Mouse (Mus musculus) inflammation-experienced regulatory T-cells, adult 6 months (primary cell): ENCODE measurements around the gene Thtpa. TPM values are rescaled to one million over a fixed set of nuclear protein-coding genes. Genes with fewer than 3 reads are reported as not detected.

ENCODE experiments used
- ATAC-seq: one replicate; pipeline ENCODE4 v1.8.0; 2017
- polyA plus RNA-seq, 3 experiments: library from polyadenylated mRNA; unstranded; fragments of 100-300 nt; shearing (Covaris generic); gene quantifications; one replicate each; pipeline ENCODE4 v1.2.1; 2017

The Thtpa gene
- polyA plus RNA-seq, 3 experiments from 2014 or later, result 7.8 to 12.1 (median 9.3) TPM

DNA sequence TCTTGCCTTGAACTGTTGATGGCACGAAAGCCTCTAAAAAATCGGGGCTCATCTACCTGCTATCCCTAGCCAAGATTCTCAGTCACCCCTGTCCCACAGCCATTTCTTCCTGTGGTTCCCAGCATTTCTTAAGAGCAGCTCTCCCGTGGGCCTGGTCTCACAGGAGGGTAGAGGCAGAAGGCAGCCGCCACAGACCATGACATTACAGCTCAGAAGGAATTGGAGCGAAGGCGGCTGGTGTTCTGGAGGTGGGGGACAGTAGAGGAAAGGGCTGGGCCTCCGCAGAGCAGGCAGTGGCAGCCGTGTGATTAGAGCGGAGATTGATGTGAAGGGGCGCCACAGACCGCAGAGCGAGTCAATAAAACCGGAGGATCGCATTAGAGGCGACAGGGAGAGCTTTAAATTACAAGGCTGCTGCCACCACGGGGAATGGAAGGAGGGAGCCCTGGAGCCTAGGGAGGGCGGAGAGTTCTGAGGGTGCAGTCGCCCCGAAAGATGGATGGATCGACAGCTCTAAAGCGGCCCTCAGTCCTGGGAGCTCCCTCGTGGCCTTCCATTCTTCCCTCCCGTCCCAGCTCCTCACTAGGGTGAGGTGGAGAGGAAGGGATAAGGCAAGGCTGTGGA is 16.1 kb upstream of the Thtpa start:
- ATAC-seq, result no peak

DNA sequence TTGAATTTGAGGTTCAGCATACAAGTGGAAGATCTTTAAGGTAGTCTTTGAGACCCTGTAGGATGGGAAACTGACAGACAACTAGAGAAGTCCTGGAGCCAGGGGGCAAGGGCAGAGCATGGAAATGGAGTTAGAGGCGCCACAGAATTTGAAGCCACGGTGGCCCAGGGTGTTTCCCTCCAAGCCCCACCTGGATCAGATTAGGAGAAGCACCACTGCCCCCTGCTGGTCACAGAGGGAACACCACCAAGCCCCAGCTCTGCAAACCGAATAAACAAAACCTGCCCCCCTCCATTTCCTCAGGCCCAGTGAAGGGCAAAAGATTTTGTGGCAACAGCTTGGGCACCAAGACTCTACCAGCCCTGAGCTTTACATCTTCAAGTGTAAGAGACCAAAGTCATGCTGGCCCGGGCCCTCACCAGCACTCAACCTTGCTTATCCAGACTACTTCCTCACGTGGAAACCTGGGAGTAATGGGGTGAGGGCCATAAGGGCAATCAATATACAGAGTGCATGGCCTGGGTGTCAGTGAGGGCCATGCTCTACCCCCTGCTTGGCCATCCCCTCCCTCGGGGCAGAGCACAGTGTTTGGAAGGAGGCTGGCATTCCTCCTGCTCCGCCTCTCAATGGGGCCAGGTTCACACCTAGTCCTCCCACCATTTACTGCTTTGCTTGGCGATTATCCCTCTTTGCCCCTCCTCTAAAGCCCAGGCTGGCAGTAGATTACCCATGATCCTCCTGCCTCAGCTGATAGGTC is 15.2 kb upstream of the Thtpa start:
- ATAC-seq, result peak; percentile 82

DNA sequence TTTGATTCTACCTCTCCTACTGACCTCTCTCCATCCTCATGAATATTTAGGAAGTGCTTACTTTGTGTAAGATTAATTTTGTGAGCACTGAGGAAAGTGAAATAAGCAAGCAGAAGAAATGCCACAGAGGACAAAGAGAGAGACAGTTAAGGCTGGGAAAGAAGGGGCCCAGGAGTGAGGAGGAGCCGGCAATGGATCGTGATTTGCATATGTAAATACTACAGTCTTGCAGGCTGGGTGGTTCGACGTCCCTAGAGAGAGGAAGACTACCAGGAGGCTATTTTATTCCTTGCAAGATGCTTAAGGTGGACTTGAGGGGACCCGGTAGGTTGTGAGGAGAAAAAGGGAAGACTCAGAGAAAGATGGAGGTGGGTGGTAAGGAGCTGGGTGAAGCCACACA is 13.5 kb upstream of the Thtpa start:
- ATAC-seq, result no peak

DNA sequence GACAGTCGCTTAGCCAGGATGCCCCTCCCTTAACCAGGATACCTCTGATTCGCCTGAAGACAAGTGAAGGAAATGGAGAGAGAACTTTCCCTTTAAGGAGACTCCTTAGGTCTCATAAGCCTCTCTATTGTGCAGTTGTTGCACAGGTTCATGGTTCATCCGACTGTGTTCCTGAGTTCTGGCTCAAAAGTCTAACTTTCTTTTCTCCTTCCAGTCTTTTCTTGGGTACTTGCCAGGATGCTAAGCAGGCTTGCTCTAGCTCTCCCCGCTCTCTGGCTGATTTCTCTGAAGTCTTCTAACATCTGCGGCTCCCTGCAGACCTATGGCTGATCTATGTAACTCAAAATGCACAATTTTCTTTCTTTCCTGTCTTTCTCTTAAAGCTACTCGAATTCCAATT is 11.1 kb upstream of the Thtpa start:
- ATAC-seq, result no peak

DNA sequence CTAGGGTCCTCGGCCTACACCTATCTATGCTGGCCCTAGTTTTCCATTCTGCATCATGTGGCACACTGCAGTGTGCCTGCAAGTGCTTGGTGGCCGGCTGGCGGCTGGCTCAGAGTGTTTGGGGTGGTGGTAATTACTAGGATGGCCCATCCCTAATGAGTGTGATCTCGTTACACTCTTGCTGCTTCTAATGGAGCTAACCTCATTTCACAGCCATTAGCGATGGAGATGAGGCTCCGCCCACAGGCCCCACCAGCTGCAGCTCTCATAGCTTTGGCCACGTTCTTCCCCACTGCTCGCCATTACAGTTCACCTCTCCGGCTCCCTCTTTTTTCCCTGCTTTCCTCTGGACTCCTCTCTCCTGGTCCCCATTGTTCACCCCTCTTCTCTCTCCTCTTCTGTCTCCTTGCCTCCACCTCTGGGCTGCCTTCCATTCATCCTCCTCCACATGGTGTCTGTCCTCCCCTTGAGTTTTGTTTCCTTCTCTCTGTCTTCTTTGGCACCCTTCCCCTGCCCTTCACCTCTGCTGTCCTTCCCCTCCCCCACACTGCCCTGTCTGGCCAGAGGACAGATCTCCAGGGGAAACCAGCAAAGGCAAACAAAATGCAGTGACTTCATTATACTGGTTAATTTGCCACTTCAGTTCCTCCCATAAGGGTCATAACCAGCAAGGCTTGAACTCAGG is 9.1 kb upstream of the Thtpa start:
- ATAC-seq, result no peak

DNA sequence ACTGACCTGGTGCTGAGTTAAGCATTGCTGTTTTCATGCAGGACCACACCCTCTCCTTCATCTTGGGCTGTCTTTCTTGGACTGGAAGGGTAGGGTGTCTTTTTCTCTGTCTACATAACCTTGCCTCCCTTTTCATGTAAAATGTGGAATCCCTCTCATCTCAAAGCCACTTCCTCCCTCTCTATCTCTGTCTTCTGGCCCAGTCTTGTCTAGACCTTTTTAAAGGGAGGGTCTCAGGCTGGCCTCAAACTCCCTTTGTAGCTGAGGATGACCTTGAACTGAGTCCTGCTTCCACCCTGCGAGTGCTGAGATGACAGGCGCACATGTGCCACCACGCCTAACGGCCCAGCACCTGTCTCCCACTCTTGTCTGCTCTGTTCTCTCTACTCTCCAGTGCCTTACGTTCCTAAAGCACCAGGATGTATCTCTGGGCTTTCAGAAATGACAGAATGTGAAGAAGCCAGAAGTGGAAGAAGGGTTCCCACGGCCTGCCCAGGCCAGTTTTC is 8.5 kb upstream of the Thtpa start:
- no peak for ATAC-seq

DNA sequence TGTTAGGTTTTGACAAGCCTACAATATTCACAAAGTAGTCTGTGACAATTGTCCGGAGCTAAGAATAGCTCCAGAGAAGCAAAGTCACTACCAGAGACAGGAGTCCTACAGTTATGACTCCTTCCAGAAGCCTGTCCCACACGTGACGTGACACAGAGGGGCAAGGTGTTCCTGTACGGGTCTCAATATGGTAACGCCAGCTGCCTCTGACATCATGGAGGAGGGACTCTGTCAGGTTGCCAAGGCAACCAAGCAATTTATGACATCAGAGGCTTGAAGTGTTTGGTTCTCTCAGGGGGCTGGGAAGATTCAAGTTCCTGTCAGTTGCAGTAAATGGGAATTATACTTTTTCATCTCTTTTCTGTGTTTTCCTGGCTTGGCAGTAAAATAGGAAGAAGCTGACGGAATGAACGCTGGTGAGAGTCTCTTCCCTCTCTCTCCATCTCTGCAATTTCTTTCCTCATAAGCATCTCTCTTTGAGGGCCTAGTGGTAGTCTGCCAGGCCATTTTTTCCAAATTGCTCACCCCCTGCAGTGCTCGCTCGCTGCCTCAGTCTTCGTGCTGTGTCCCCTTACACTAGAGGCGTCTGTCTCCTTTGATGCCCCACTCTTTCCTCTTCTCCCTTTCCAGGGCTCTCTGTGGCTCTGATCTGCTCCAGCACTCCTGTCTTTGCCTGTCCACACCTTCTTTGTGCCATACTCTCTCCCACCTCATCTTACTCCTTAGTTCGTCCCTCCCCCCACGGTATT is 5.2 kb upstream of the Thtpa start:
- ATAC-seq, result no peak

DNA sequence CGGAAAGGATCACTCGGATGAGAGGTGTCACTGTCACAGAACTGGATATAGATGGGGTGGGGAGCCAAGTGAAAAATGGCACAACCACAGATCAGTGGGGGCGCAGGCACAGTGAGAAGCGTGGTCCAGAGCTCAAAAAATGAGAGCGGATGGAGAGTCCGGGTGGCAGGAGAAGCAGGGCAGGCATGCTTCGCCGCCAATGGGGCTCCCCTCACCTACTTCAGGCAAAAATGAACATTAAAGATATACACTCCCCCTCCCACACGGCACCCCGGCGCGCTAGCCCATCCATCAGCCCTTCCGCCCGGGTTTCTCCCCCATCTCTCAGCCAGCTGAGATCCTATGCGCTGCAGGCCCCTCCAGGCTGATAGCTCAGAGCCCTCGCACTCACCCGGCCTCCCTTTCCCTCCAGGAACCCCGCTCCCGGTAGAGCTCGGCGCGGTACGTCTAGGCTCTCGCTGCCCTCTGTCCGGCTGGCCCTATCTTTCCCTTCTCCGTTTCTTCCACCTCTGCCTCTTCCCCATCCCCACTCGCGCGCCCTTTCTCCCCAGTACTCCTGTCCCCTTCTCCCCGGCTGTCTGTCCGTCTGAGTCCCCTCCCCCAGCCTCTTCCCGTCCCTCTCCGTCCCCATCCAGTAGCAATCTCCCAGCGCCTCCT is 3.2 kb upstream of the Thtpa start:
- ATAC-seq, result no peak

DNA sequence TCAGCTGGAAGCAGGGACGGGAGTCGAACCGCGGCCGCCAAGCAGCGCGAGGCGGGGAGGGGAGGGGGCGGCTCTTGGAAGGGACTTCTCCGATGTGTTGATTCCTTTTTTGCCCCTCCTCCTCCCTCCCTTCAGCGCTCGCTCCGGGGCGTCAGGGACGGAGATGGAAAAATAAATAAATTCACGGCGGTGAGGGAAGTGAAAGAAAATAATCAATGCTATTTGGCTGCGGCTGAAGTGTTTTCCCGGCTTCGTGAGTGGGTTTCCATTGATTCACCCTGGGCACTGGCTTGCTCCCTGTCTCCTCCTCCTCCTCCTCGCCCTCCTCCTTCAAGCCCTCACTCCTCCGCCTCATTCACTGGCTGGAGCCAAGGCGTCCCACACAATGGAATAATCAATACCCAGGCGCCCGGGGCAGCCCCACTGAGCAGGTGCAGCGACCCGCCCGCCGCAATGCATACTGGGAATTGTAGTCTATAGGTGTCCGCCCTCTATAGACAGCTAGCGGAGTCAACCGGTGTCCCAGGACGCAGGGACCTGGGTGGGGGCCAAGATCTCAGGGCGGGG is 2.5 kb upstream of the Thtpa start, which contains the start of gene Zfhx2:
Gene Zfhx2, minus strand, starts transcription at position 314 of the 567 bp plus-strand sequence.
- ATAC-seq, result peak; percentile 88

DNA sequence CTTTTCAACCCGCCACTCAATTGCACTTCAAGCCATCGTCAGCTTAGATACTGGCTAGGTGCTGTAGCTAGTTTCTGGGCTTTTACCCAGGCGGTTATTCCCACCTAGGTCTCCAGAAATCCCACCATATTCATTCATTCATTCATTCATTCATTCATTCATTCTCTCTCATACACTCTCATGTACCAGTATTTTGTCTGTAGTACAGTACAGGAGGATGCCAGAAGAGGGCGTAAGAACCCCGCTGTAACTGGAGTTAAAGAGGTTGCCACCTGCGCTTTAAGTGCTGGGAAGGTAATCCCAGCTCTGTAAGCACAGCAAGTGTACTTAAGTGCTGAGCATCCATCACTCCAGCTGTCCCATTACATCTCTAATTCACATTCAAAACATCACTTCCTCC is 657 bp upstream of the Thtpa start:
- ATAC-seq, result no peak

DNA sequence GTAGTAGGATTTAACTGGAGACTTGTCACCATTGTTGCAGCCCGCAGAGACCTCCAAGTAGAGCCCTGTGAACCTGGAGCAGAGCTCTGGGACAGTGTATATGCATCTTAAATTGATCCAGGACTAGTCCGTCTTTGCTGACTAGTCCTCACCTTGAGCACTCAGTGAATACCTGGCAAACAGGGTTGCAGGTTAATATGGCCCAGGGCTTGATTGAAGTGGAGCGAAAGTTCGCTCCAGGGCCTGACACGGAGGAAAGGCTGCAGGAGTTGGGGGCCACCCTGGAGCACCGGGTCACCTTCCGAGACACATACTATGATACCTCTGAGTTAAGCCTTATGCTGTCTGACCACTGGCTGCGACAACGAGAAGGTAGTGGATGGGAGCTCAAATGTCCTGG is 679 bp downstream of the Thtpa start:
- no peak for ATAC-seq

DNA sequence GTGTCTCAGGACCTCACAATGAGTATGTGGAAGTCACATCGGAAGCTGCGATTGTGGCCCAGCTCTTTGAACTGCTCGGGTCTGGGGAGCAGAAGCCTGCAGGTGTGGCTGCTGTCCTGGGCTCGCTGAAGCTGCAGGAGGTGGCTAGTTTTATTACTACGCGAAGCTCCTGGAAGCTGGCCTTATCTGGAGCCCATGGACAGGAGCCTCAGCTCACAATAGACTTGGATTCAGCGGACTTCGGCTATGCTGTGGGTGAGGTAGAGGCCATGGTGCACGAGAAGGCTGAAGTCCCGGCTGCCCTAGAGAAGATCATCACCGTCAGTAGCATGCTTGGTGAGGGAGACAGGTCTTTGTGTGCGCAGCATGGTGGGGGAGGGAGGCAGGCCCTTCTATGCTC is 1.1 kb downstream of the Thtpa start:
- no peak for ATAC-seq

DNA sequence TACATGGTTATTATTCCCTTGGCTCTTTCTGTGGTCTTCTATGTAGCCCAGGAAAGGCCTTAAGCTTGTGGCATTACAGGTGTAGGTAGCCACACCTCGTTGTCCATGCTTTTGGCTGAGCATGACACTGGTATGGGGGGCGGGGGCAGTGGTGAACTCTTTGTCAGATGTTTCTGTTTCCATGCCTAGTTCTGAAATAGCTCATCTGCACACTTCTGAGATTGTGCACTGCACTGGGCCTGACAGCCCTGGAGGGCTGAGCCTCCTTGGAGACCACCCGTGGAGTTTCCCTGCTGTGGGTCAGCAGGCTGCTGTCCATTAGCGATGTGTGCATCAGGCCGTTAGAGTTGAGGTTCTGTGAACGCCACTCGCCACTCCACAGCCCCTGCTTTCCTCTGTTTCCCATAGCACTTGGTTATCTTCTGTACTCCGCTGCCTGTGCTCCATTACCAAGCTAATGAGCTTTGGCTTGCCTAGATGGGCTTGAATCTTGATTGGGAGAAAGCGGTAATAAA is 2.0 kb downstream of the Thtpa start:
- ATAC-seq, result no peak

DNA sequence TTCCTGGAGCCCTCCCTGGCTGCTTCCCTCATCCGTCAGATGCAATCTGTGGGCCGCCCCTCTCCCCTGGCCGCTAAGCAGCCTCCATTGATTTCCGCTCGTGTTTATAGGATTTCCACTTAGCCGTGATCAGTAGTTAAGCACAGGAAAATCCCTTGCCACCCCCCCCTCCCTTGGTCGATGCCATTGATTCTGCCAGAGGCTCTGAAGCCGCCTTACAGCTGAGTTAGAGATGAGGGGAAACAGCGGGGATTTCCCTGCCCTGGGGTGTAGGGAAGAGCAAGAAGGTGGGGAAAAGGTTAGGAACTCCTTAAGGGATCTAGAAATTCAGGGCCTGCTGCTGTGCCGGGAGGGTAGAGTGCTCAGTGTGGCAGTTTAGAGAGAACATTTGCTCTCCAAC is 3.1 kb downstream of the Thtpa start:
- peak; percentile 20 for ATAC-seq

DNA sequence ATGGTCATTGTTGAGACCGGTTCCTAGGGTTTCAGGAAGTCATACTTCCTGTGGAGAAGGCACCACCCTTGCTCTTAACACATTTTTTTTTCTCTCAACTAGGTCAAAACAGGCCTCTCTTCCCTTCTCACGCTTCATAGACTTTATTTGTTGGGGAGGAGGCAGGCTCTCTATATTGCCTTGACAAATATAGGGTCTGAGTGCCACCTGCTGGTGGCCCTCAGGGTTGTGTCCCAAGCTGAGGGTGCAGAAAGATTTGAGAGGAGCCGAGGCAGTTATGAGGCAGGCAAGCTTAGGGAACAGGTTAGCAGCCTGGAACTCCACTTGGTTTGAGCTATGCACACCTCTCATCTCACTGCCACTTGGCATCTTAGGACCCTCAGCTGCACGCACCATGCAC is 3.5 kb downstream of the Thtpa start:
- ATAC-seq, result peak; percentile 72

DNA sequence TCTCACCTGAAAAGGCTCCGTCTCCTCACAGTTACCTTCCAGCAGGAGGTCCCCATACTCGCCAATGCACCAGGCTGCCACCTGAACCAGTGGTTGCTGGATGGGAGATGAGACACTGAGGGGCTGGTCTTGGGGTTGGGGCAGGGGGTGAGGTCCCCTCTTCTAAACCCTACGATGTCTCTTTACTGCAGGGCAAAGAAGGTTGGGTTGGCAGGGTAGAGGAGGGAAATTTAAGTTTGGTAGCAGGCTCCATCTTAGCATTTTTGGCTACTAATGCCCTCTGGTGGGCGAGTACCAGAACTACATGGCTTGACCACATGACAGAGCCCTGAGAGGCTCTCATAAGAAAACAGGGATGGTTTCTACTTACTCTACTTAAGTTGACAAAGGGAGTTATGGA is 7.0 kb downstream of the Thtpa start:
- peak; percentile 18 for ATAC-seq

DNA sequence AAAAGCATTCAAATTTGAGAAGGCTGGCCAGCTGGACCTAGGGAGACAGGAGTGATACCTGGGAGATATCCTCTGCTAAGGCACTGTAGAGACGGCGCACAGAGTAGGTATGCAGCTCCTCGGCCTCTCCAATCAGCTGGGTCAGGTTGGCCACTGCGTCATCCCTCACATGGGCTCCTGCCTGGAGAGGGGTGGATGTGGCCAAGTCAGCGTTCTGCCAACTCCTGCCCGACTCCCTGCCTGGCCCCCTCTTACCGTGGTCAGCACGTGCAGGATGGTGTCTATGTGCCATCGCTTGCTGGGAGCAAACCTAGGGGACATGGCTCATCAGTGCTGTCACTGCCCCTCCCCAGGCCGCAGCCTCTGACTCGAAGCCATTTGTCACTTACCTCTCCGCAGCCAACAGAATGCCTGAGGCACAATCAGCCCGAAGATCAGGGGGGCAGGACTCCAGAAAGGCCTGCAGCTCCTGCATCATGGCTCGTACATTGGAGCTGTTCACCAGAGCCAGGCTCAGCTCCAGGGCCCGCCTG is 7.7 kb downstream of the Thtpa start:
- ATAC-seq, result no peak

DNA sequence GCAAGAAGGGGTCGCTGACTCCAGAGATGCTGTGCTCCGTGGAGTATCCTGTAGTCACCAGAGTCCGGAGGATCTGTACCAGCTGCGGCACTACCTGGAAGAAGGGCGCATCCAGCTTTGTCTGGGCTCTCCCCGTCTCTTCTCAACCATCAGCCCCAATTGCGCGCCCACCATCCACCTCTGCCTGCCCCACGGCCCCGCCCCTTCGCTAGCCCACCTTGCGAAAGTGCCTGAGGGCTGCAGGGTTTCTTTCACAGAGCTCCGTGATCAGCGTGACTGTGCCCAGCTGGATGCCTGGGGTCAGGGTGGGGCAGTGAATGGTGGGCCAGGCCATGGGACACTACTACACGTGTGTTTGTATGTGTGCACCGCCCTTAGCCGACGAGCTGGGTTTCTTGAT is 9.8 kb downstream of the Thtpa start:
- ATAC-seq, result no peak

DNA sequence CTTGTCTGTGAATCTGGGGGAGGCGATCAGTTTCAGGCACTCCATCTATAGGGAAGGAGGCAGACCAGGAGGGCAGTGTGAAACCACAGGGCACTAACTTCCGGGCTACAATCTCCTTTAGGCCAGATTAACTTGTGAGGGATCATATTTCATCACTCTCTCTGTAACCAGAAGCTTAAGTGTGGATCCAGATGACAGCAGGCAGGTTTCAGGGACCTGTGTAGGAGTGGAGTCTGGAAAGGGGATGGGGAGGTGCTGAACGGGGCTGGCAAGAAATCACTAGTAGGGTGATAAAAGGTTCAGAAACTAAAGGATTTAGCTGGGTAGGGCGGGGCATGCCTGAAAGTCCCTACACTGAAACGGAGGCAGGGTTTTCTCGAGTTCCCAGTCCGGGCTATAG is 10.8 kb downstream of the Thtpa start:
- no peak for ATAC-seq

DNA sequence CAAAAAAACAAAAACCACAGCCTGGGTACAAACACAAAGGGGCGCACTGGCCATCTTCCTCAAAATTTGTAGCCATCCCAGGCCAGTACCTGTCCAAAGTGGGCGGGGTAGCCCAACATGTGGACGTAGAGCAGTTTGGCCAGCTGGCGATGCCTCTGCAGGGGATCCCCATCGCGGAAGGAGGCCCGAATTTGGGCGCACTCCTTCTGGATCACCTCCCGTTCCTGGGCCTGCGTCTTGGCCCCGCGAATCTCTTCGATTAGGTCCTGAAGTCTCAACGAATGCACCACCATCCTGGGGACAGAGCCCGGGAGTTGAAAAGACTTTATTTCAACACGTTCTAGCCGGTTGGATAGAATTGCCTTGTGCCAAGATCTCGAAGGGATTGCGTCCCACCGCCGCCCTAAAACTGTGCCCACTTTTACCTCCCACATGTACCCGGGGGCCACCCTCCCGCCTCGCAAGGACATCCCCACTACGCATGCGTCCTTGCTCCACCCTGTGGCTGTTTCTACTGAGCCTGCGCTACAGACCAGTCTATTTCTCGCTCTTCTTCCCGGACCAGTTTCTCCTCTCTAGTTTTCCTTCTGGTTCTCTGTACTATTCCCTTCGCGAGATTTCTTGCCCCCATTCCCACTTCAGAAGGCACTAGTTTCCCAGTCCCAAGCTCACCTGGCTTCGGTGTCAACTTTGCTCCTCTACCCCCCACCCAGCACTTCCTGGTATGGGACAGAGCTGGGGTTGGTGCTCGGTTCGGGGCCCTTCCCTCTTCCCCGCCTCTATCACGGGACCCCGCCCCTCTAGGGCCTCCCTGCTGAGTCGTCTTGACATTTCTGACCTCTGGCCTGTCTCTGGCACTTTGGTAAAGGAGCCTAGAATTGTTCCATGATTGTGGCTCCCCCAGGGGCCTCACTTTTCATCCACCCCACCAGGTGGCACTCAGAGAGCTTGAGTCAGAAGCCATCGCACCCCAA is 11.5 kb downstream of the Thtpa start, which contains the start of gene Ap1g2:
Gene Ap1g2, minus strand, starts transcription at position 758 of the 974 bp plus-strand sequence.
- ATAC-seq, result peak; percentile 88
